Mouse (Mus musculus) gastrocnemius, postnatal 14 days (tissue): ENCODE measurements at regions not wholly inside any gene's neighbourhood (a gene's known extent, or its start where the extent isn't known, plus 50 kb on each side); places are given as distances from the start of the nearest gene placed in this dataset.

Experiments used
- DNase-seq: peaks from one replicate; pipeline ENCODE4 v3.0.0; 2021; ENCODE audit warnings: mixed read lengths
- intact Hi-C: fragments of 180-260 bp; cut with DNase I; formaldehyde crosslinking; loops from one replicate; pipeline ENCODE4 v1.15.1; 2025; ENCODE audit warnings: low total_unique reads

GRCm38 (mm10) chr1:23228478-23228877 lies 126.4 kb upstream of the 4933415F23Rik start:
- DNase-seq: no peak
- intact Hi-C loops: no loop called here

GRCm38 (mm10) chr1:23214462-23215158 lies 112.6 kb upstream of the 4933415F23Rik start:
- peak; percentile 4 for DNase-seq
- intact Hi-C loops: no loop called here

- no peak for DNase-seq
- intact Hi-C loops: no loop called here
Measured at GRCm38 (mm10) chr1:23207843-23208242, 105.8 kb upstream of the 4933415F23Rik start.

GRCm38 (mm10) chr1:23207024-23207423 lies 105.0 kb upstream of the 4933415F23Rik start:
- no peak for DNase-seq
- intact Hi-C loops: no loop called here

- DNase-seq: no peak
- intact Hi-C loops: no loop called here
Measured at GRCm38 (mm10) chr1:23202511-23203435, 100.7 kb upstream of the 4933415F23Rik start.

- intact Hi-C loops: no loop called here
- no peak for DNase-seq
Measured at GRCm38 (mm10) chr1:23200460-23200859, 98.4 kb upstream of the 4933415F23Rik start.

GRCm38 (mm10) chr1:23190316-23191005 lies 88.4 kb upstream of the 4933415F23Rik start:
- no peak for DNase-seq
- intact Hi-C loops: no loop called here

- DNase-seq: no peak
- intact Hi-C loops: no loop called here
Measured at GRCm38 (mm10) chr1:23189790-23190189, 87.7 kb upstream of the 4933415F23Rik start.

- intact Hi-C loops: no loop called here
- no peak for DNase-seq
Measured at GRCm38 (mm10) chr1:23188216-23188615, 86.2 kb upstream of the 4933415F23Rik start.

- DNase-seq: no peak
- intact Hi-C loops: no loop called here
Measured at GRCm38 (mm10) chr1:23187446-23188206, 85.6 kb upstream of the 4933415F23Rik start.

- DNase-seq: no peak
- intact Hi-C loops: no loop called here
Measured at GRCm38 (mm10) chr1:23184728-23185127, 82.7 kb upstream of the 4933415F23Rik start.

GRCm38 (mm10) chr1:23182541-23182940 lies 80.5 kb upstream of the 4933415F23Rik start:
- intact Hi-C loops: no loop called here
- DNase-seq: no peak

- intact Hi-C loops: no loop called here
Measured at GRCm38 (mm10) chr1:23178335-23178974, 76.4 kb upstream of the 4933415F23Rik start.

GRCm38 (mm10) chr1:23174022-23174421 lies 72.0 kb upstream of the 4933415F23Rik start:
- DNase-seq: no peak
- intact Hi-C loops: no loop called here

More at GRCm38 (mm10) chr1:23178335-23178974, 76.4 kb upstream of the 4933415F23Rik start:
- no peak for DNase-seq

GRCm38 (mm10) chr1:23173054-23173802 lies 71.2 kb upstream of the 4933415F23Rik start:
- DNase-seq: no peak
- intact Hi-C loops: no loop called here

GRCm38 (mm10) chr1:23171336-23171735 lies 69.3 kb upstream of the 4933415F23Rik start:
- intact Hi-C loops: no loop called here
- no peak for DNase-seq

- no peak for DNase-seq
- intact Hi-C loops: no loop called here
Measured at GRCm38 (mm10) chr1:23170711-23171110, 68.7 kb upstream of the 4933415F23Rik start.

GRCm38 (mm10) chr1:23168504-23168903 lies 66.5 kb upstream of the 4933415F23Rik start:
- intact Hi-C loops: no loop called here
- no peak for DNase-seq
